Mouse (Mus musculus) neural tube, embryonic 11.5 days (tissue): ENCODE measurements at regions not wholly inside any gene's neighbourhood (a gene's known extent, or its start where the extent isn't known, plus 50 kb on each side); places are given as distances from the start of the nearest gene placed in this dataset.
A peak's percentile ranks its signal among the peaks of the same experiment; 100 is the strongest.

Source experiments
- ATAC-seq: fragments of 200-750 bp; cut with Nextera tagmentation; 2 replicates; pipeline ENCODE4 v1.8.0; 2017; ENCODE audit warnings: moderate number of reproducible peaks, mild to moderate bottlenecking, moderate TSS enrichment, moderate library complexity; ENCODE audit not compliant: insufficient read depth, low FRiP score, low TSS enrichment
- DNase-seq: peaks from one replicate; pipeline ENCODE4 v3.0.0-alpha.2; 2015; ENCODE audit warnings: low spot score
- H3K27ac ChIP-seq: fragments of 300-500 bp; sonication (generic); 2 replicates; pipeline ENCODE4 v1.5.1; 2014; ENCODE audit warnings: low read depth, mild to moderate bottlenecking, low read length
- H3K27me3 ChIP-seq: fragments of 300-500 bp; sonication (generic); 2 replicates; pipeline ENCODE4 v1.6.1; 2014; ENCODE audit warnings: mild to moderate bottlenecking, low read length, mixed read lengths; ENCODE audit not compliant: control insufficient read depth, insufficient read depth
- H3K36me3 ChIP-seq: fragments of 300-500 bp; sonication (generic); 2 replicates; pipeline ENCODE4 v1.6.1; 2014; ENCODE audit warnings: mild to moderate bottlenecking, low read length, moderate library complexity, mixed read lengths; ENCODE audit not compliant: control insufficient read depth, insufficient read depth
- H3K4me1 ChIP-seq: fragments of 300-500 bp; sonication (generic); 2 replicates; pipeline ENCODE4 v1.6.1; 2014; ENCODE audit warnings: low read length, mixed read lengths; ENCODE audit not compliant: control insufficient read depth, insufficient read depth
- H3K4me2 ChIP-seq: fragments of 300-500 bp; sonication (generic); 2 replicates; pipeline ENCODE4 v1.6.1; 2014; ENCODE audit warnings: low read depth, mild to moderate bottlenecking, moderate library complexity
- H3K4me3 ChIP-seq: fragments of 300-500 bp; sonication (generic); 2 replicates; pipeline ENCODE4 v1.5.1; 2014; ENCODE audit warnings: low read depth, low read length
- H3K9ac ChIP-seq: fragments of 300-500 bp; sonication (generic); 2 replicates; pipeline ENCODE4 v1.6.1; 2014; ENCODE audit warnings: mild to moderate bottlenecking, low read length
- H3K9me3 ChIP-seq: fragments of 300-500 bp; sonication (generic); 2 replicates; pipeline ENCODE4 v1.6.1; 2016; ENCODE audit warnings: low read length; ENCODE audit not compliant: control insufficient read depth
- WGBS: fragments of 180-500 bp; shearing (Covaris S2); extraction: QIAGEN DNeasy Blood & Tissue Kit; methylation state at CpG from one replicate; pipeline ENCODE4 v1.1.7; 2014; 5-methylcytosine and 5-hydroxymethylcytosine counted together

GRCm38 (mm10) chr6:116980349-116980995 is 187.9 kb upstream of the Cxcl12 start:
- Histone ChIP-seq H3K4me1 (no peaks in the 10 kb centered on the region), H3K4me3 (no peak overlapping the region), H3K27me3 (no peaks in the 10 kb centered on the region), H3K36me3 (no peaks in the 10 kb centered on the region), H3K27ac (no peak overlapping the region), H3K9ac (no peak overlapping the region), H3K4me2 (no peak overlapping the region), H3K9me3 (no peaks in the 10 kb centered on the region)
- ATAC-seq: no peak
- WGBS: 18% methylated on average over 10 of the region's 10 CpGs
- DNase-seq: peak; percentile 23

GRCm38 (mm10) chr6:116985147-116985737 is 183.1 kb upstream of the Cxcl12 start:
- no peak for ATAC-seq
- 65% methylated on average over 4 of the region's 4 CpGs for WGBS
- Histone ChIP-seq H3K4me2 (no peak overlapping the region), H3K4me1 (no peaks in the 10 kb centered on the region; the same call in 1 of the 2 replicates), H3K36me3 (no peaks in the 10 kb centered on the region), H3K9ac (no peak overlapping the region), H3K4me3 (no peak overlapping the region), H3K27ac (no peak overlapping the region), H3K9me3 (no peaks in the 10 kb centered on the region), H3K27me3 (no peaks in the 10 kb centered on the region)
- no peak for DNase-seq

GRCm38 (mm10) chr6:116986266-116987000 is 181.9 kb upstream of the Cxcl12 start:
- no peaks in the 10 kb centered on the region for H3K27me3 ChIP-seq
- no peaks in the 10 kb centered on the region; the same call in 1 of the 2 replicates for H3K4me1 ChIP-seq
- no peaks in the 10 kb centered on the region for H3K36me3 ChIP-seq
- no peak overlapping the region for H3K27ac ChIP-seq
- no peak overlapping the region for H3K4me2 ChIP-seq
- H3K4me3 ChIP-seq: no peak overlapping the region
- H3K9me3 ChIP-seq: no peaks in the 10 kb centered on the region
- no peak for ATAC-seq
- WGBS: 30% methylated on average over 10 of the region's 10 CpGs
- no peak for DNase-seq
- H3K9ac ChIP-seq: no peak overlapping the region

- DNase-seq: no peak
- Histone ChIP-seq H3K4me2 (no peak overlapping the region), H3K4me3 (no peak overlapping the region)
Observed at GRCm38 (mm10) chr6:116987243-116987642, 181.1 kb upstream of the Cxcl12 start.

GRCm38 (mm10) chr6:116998948-116999682 is 169.2 kb upstream of the Cxcl12 start:
- H3K9ac ChIP-seq: no peak overlapping the region
- H3K4me3 ChIP-seq: no peak overlapping the region
- no peaks in the 10 kb centered on the region for H3K9me3 ChIP-seq
- no peaks in the 10 kb centered on the region for H3K27me3 ChIP-seq
- ATAC-seq: no peak
- WGBS: 89% methylated on average over 9 of the region's 9 CpGs
- H3K4me1 ChIP-seq: no peaks in the 10 kb centered on the region
- H3K27ac ChIP-seq: no peak overlapping the region
- H3K36me3 ChIP-seq: no peaks in the 10 kb centered on the region
- DNase-seq: no peak
- H3K4me2 ChIP-seq: no peak overlapping the region

More at GRCm38 (mm10) chr6:116987243-116987642, 181.1 kb upstream of the Cxcl12 start:
- Histone ChIP-seq H3K27me3 (no peaks in the 10 kb centered on the region), H3K27ac (no peak overlapping the region), H3K36me3 (no peaks in the 10 kb centered on the region), H3K4me1 (no peaks in the 10 kb centered on the region; the same call in 1 of the 2 replicates), H3K9ac (no peak overlapping the region), H3K9me3 (no peaks in the 10 kb centered on the region)
- WGBS: 80% methylated on average over 5 of the region's 5 CpGs
- no peak for ATAC-seq

GRCm38 (mm10) chr6:116999940-117000339 is 168.4 kb upstream of the Cxcl12 start:
- DNase-seq: no peak
- no peak overlapping the region for H3K9ac ChIP-seq
- H3K36me3 ChIP-seq: no peaks in the 10 kb centered on the region
- no peak overlapping the region for H3K4me3 ChIP-seq
- no peak for ATAC-seq
- H3K4me1 ChIP-seq: no peaks in the 10 kb centered on the region
- H3K27me3 ChIP-seq: no peaks in the 10 kb centered on the region
- H3K4me2 ChIP-seq: no peak overlapping the region
- no peak overlapping the region for H3K27ac ChIP-seq
- no peaks in the 10 kb centered on the region for H3K9me3 ChIP-seq
- WGBS: 78% methylated on average over 4 of the region's 4 CpGs

- 71% methylated on average over 7 of the region's 7 CpGs for WGBS
- ATAC-seq (no peak), DNase-seq (no peak)
- Histone ChIP-seq H3K9me3 (no peaks in the 10 kb centered on the region), H3K4me2 (no peak overlapping the region), H3K4me1 (no peaks in the 10 kb centered on the region), H3K27me3 (no peaks in the 10 kb centered on the region), H3K9ac (no peak overlapping the region), H3K4me3 (no peak overlapping the region), H3K36me3 (no peaks in the 10 kb centered on the region), H3K27ac (no peak overlapping the region)
Observed at GRCm38 (mm10) chr6:117000951-117001725, 167.2 kb upstream of the Cxcl12 start.

GRCm38 (mm10) chr6:117012621-117013020 is 155.7 kb upstream of the Cxcl12 start:
- Histone ChIP-seq H3K4me2 (no peak overlapping the region), H3K9me3 (no peaks in the 10 kb centered on the region), H3K4me3 (no peak overlapping the region), H3K9ac (no peak overlapping the region), H3K36me3 (no peaks in the 10 kb centered on the region), H3K27ac (no peak overlapping the region), H3K27me3 (no peaks in the 10 kb centered on the region), H3K4me1 (no peaks in the 10 kb centered on the region)
- DNase-seq: no peak
- 92% methylated on average over 5 of the region's 5 CpGs for WGBS
- ATAC-seq: no peak
